Mouse (Mus musculus): Measurements from ENCODE around the gene Mid1.

GRCm38 (mm10) chrX:169892100-169892499, 207.1 kb downstream of the Mid1 start:
- TF ChIP-seq CTCF (IDR thresholded peaks at IDR 0.05; ENCODE audit: low read depth, low read length) (no peak), GATA1 (IDR thresholded peaks at IDR 0.05; ENCODE audit: borderline replicate concordance, low read length) (no peak), POLR2AphosphoS5 (IDR thresholded peaks at IDR 0.05; ENCODE audit: insufficient replicate concordance, low read depth, low read length) (no peak), TAL1 (conservative IDR thresholded peaks at IDR 0.05; ENCODE audit: low read depth, low read length) (no peak), GATA2 (IDR thresholded peaks at IDR 0.05; ENCODE audit: borderline replicate concordance, low read depth, low read length) (no peak)
